Mouse (Mus musculus): ENCODE measurements around the gene Nudt22. TPM values are rescaled to one million over a fixed set of nuclear protein-coding genes. Genes with fewer than 3 reads are reported as not detected.
A peak's percentile ranks its signal among the peaks of the same experiment; 100 is the strongest.

Nudt22 gene
- polyA plus RNA-seq, 1 experiment: not detected

- TF ChIP-seq POLR2A (IDR thresholded peaks at IDR 0.05; ENCODE audit: insufficient read depth, low read depth, low read length) (no peak), CTCF (IDR thresholded peaks at IDR 0.05; ENCODE audit: insufficient read depth, low read depth, low read length) (no peak)
- Histone ChIP-seq H3K4me3 (ENCODE audit: insufficient read depth, low read depth, low read length) (no peak overlapping the region), H3K4me1 (ENCODE audit: control insufficient read depth, insufficient read depth, low read length) (no peaks in the 10 kb centered on the region), H3K27ac (ENCODE audit: insufficient read depth, low read depth, low read length) (no peak overlapping the region)
- WGBS: 46% methylated on average over 3 of the region's 3 CpGs
Observed at GRCm38 (mm10) chr19:7020224-7020641, 24.3 kb upstream of the Nudt22 start.

DNA sequence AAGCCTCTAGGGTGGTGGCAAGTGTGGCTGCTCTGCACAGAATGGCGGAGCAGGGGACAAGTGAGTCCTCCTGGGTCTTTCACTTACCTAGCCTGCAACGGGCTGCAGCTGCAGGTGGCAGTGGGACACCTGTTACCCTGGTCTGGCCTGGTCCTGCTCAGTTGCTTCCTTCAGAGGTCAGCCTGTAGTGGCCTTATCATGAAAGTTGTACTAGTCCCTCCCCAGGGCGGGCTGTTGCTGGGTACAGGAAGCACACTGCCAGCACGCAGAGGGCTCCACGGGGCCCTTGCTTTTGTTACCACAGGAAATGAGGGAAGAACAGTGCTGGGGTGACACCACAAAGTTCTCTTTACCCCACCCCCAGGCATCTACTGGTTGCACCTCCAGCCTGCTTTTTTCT, 23.3 kb upstream of the Nudt22 start, which contains the start of gene Fermt3:
Gene Fermt3, minus strand, starts transcription at position 279 of the 400 bp plus-strand sequence.
- WGBS: 83% methylated on average over 5 of the region's 5 CpGs
- Histone ChIP-seq H3K4me1 (ENCODE audit: control insufficient read depth, insufficient read depth, low read length) (no peaks in the 10 kb centered on the region), H3K4me3 (ENCODE audit: insufficient read depth, low read depth, low read length) (no peak within 1 kb of the TSS; the same call in 1 of the 2 replicates), H3K27ac (ENCODE audit: insufficient read depth, low read depth, low read length) (0 out of 2 replicates have a peak within 1 kb of the TSS, but pooled peaks have one; percentile 29)
- TF ChIP-seq CTCF (IDR thresholded peaks at IDR 0.05; ENCODE audit: insufficient read depth, low read depth, low read length) (no peak), POLR2A (IDR thresholded peaks at IDR 0.05; ENCODE audit: insufficient read depth, low read depth, low read length) (no peak)

DNA sequence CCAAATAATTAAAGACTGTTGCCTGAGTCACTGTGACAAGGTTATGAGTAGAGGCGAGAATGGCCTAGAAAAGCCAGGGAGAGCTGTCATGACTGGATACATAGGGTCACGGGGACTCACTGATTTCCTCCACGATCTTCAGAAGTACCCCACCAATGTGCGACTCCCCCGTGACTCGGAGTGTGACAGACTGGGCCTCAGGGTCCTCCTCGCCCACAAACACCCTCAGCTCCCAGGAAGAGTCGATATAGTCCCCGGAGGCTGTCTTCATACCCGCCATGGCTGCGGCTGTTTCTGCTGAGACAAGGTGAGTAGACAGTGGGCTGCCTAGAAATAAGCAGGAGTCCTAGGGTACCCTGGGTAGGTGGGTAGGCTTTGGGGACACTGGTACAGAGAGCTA, 22.6 kb upstream of the Nudt22 start:
- Histone ChIP-seq H3K27ac (ENCODE audit: insufficient read depth, low read depth, low read length) (no peak overlapping the region), H3K4me1 (ENCODE audit: control insufficient read depth, insufficient read depth, low read length) (no peaks in the 10 kb centered on the region), H3K4me3 (ENCODE audit: insufficient read depth, low read depth, low read length) (no peak overlapping the region)
- TF ChIP-seq CTCF (IDR thresholded peaks at IDR 0.05; ENCODE audit: insufficient read depth, low read depth, low read length): no peak
- TF ChIP-seq POLR2A (IDR thresholded peaks at IDR 0.05; ENCODE audit: insufficient read depth, low read depth, low read length): no peak
- 81% methylated on average over 11 of the region's 11 CpGs for WGBS

- 83% methylated on average over 12 of the region's 12 CpGs for WGBS
- no peaks in the 10 kb centered on the region for H3K4me1 ChIP-seq (ENCODE audit: control insufficient read depth, insufficient read depth, low read length)
- TF ChIP-seq POLR2A (IDR thresholded peaks at IDR 0.05; ENCODE audit: insufficient read depth, low read depth, low read length): no peak
- no peak for TF ChIP-seq CTCF (IDR thresholded peaks at IDR 0.05; ENCODE audit: insufficient read depth, low read depth, low read length)
- H3K4me3 ChIP-seq (ENCODE audit: insufficient read depth, low read depth, low read length): no peak overlapping the region
- H3K27ac ChIP-seq (ENCODE audit: insufficient read depth, low read depth, low read length): no peak overlapping the region
Observed at GRCm38 (mm10) chr19:7017541-7018457, 21.9 kb upstream of the Nudt22 start.

GRCm38 (mm10) chr19:7014481-7015135, 18.7 kb upstream of the Nudt22 start:
- H3K4me1 ChIP-seq (ENCODE audit: control insufficient read depth, insufficient read depth, low read length): no peaks in the 10 kb centered on the region
- TF ChIP-seq CTCF (IDR thresholded peaks at IDR 0.05; ENCODE audit: insufficient read depth, low read depth, low read length) (no peak), POLR2A (IDR thresholded peaks at IDR 0.05; ENCODE audit: insufficient read depth, low read depth, low read length) (no peak)
- no peak overlapping the region for H3K27ac ChIP-seq (ENCODE audit: insufficient read depth, low read depth, low read length)
- no peak overlapping the region for H3K4me3 ChIP-seq (ENCODE audit: insufficient read depth, low read depth, low read length)
- 93% methylated on average over 20 of the region's 20 CpGs for WGBS

GRCm38 (mm10) chr19:7013984-7014383, 18.1 kb upstream of the Nudt22 start:
- Histone ChIP-seq H3K4me1 (ENCODE audit: control insufficient read depth, insufficient read depth, low read length) (no peaks in the 10 kb centered on the region), H3K4me3 (ENCODE audit: insufficient read depth, low read depth, low read length) (no peak overlapping the region), H3K27ac (ENCODE audit: insufficient read depth, low read depth, low read length) (no peak overlapping the region)
- TF ChIP-seq POLR2A (IDR thresholded peaks at IDR 0.05; ENCODE audit: insufficient read depth, low read depth, low read length) (no peak), CTCF (IDR thresholded peaks at IDR 0.05; ENCODE audit: insufficient read depth, low read depth, low read length) (no peak)
- WGBS: 87% methylated on average over 9 of the region's 9 CpGs

DNA sequence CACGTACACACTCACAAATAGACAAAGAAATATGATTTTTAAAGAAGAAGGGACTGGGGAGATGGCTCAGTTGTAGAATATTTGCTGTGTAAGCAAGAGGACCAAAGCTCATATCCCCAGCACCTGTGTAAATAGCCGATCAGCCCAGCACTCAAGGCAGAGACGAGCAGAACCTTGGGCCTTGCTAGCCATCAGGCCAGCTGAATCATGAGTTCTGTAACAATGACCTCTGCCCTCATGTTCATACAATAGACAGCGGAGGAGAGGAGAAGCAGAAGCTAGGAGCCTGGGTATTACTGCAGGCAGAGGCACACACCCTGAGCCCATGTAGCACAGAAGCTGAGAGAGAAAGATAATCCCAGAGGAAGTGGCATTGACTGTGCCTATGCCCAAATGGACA, 16.5 kb upstream of the Nudt22 start:
- no peak overlapping the region for H3K27ac ChIP-seq (ENCODE audit: insufficient read depth, low read depth, low read length)
- TF ChIP-seq CTCF (IDR thresholded peaks at IDR 0.05; ENCODE audit: insufficient read depth, low read depth, low read length) (no peak), POLR2A (IDR thresholded peaks at IDR 0.05; ENCODE audit: insufficient read depth, low read depth, low read length) (no peak)
- no peak overlapping the region for H3K4me3 ChIP-seq (ENCODE audit: insufficient read depth, low read depth, low read length)
- no peaks in the 10 kb centered on the region for H3K4me1 ChIP-seq (ENCODE audit: control insufficient read depth, insufficient read depth, low read length)
- 87% methylated on average over 4 of the region's 4 CpGs for WGBS

DNA sequence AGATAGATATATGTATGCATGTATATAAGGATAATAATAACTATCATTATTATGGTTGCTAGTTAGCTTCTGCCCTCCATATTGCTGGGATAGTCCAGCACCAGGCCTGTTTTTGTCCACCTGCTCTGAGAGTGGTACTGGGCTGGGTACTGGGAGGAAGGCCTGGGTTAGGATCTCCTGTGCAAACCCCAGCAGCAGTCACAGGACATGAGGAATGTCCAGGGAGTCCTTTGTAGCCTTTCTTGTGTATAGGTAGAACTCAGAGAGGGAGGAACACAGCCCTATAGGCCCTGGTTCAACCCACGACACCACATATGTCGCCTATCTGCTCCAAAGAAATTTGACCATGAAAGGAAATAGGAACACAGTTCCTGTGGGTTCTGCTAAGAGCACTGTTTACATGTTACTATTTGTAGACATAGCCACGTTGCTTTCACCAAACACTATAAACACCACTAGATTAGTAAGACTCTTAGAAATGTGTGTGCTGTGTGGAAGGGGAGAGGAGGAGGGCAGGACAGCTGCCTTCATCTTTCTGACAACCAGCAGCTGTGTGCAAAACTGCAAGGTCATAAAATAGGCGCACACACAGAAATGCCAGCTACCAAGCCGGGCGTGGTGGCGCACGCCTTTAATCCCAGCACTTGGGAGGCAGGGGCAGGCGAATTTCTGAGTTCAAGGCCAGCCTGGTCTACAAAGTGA, 11.1 kb upstream of the Nudt22 start:
- TF ChIP-seq POLR2A (IDR thresholded peaks at IDR 0.05; ENCODE audit: insufficient read depth, low read depth, low read length) (no peak), CTCF (IDR thresholded peaks at IDR 0.05; ENCODE audit: insufficient read depth, low read depth, low read length) (no peak)
- WGBS: 49% methylated on average over 9 of the region's 9 CpGs
- H3K4me1 ChIP-seq (ENCODE audit: control insufficient read depth, insufficient read depth, low read length): peaks cover 2% of the 10 kb centered on the region
- H3K4me3 ChIP-seq (ENCODE audit: insufficient read depth, low read depth, low read length): no peak overlapping the region
- peak overlapping the region; percentile 90 for H3K27ac ChIP-seq (ENCODE audit: insufficient read depth, low read depth, low read length)
